Mouse (Mus musculus) liver, adult 2 months (tissue): ENCODE measurements around the gene Cdkl3. TPM values are rescaled to one million over a fixed set of nuclear protein-coding genes. Genes with fewer than 3 reads are reported as not detected.
A peak's percentile ranks its signal among the peaks of the same experiment; 100 is the strongest.

Source experiments
- DNase-seq: peaks from one replicate; pipeline ENCODE4 v3.0.0-alpha.2; 2011; ENCODE audit warnings: low read depth, low spot score; ENCODE audit errors: extremely low read depth
- H3K27ac ChIP-seq: fragments of 200-500 bp; replicated peaks from 2 replicates; pipeline ENCODE4 v1.5.1; 2012; ENCODE audit warnings: low read depth, mild to moderate bottlenecking, control low read depth, inconsistent platforms, low read length; ENCODE audit not compliant: insufficient read depth
- H3K27me3 ChIP-seq: fragments of 200-500 bp; 2 replicates; pipeline ENCODE4 v1.6.1; 2012; ENCODE audit warnings: mild to moderate bottlenecking, moderate library complexity, low read length, inconsistent platforms; ENCODE audit not compliant: control insufficient read depth, insufficient read depth
- H3K36me3 ChIP-seq: fragments of 200-500 bp; 2 replicates; pipeline ENCODE4 v1.6.1; 2012; ENCODE audit warnings: low read length, inconsistent platforms; ENCODE audit not compliant: control insufficient read depth, insufficient read depth
- H3K4me1 ChIP-seq: fragments of 200-500 bp; 2 replicates; pipeline ENCODE4 v1.6.1; 2011; ENCODE audit warnings: low read length; ENCODE audit not compliant: control insufficient read depth, insufficient read depth
- H3K4me3 ChIP-seq: fragments of 200-500 bp; 2 replicates; pipeline ENCODE4 v1.5.1; 2011; ENCODE audit warnings: low read depth, mild to moderate bottlenecking, control low read depth, low read length, moderate library complexity; ENCODE audit not compliant: insufficient read depth
- H3K79me2 ChIP-seq: fragments of 200-500 bp; 2 replicates; pipeline ENCODE4 v1.6.1; 2012; ENCODE audit warnings: inconsistent platforms, mild to moderate bottlenecking, low read length, moderate library complexity; ENCODE audit not compliant: control insufficient read depth, insufficient read depth
- H3K9ac ChIP-seq: fragments of 200-500 bp; 2 replicates; pipeline ENCODE4 v1.6.1; 2012; ENCODE audit warnings: low read depth, mild to moderate bottlenecking, control low read depth, inconsistent platforms, low read length
- CTCF ChIP-seq: fragments of 200-500 bp; IDR thresholded peaks from 2 replicates; pipeline ENCODE4 v1.5.1; 2011; ENCODE audit warnings: low read depth, low read length, control low read depth
- POLR2A ChIP-seq: fragments of 200-500 bp; IDR thresholded peaks from 2 replicates; pipeline ENCODE4 v1.6.1; 2011; ENCODE audit warnings: low read length, control low read depth; ENCODE audit not compliant: insufficient read depth; ENCODE audit errors: extremely low read depth
- WGBS: fragments of 180-500 bp; shearing (Covaris S2); methylation state at CpG from one replicate; pipeline ENCODE4 v1.1.7; 2018; 5-methylcytosine and 5-hydroxymethylcytosine counted together
- polyA plus RNA-seq: library from polyadenylated mRNA; depleted of rRNA; stranded (reverse); fragments of >200 nt; gene quantifications from 2 replicates; pipeline ENCODE4 v1.2.3, GENCODE M21; 2012
- total RNA-seq: library from RNA; depleted of rRNA; stranded (reverse); fragments of >200 nt; gene quantifications from 2 replicates; pipeline ENCODE4 v1.2.3, GENCODE M21; 2014

Gene Cdkl3
- total and polyA plus RNA-seq, 2 experiments: 0.05 to 1.7 TPM

DNA sequence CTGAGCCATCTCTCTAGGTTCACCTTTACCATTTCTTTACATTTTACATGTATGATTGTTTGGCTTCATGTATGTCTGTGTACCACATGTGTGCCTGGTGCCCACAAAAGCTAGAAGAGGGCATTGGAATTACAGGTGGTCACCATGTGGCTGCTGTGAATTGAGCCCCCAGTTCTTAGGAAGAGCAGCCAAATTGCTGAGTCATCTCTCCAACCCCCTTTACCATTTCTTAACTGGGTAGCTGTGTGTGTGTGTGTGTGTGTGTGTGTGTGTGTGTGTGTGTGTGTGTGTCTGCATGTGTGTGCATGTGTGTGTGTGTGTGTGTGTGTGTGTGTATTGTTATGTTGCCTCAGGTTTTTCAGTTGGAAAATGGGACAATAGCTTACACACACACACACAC, 40.1 kb downstream of the Cdkl3 start:
- H3K79me2 ChIP-seq: no peaks in the 10 kb centered on the region
- H3K27ac ChIP-seq: no peak overlapping the region
- no peak overlapping the region for H3K9ac ChIP-seq
- no peak for DNase-seq
- TF ChIP-seq POLR2A (no peak), CTCF (no peak)
- no peak overlapping the region for H3K4me3 ChIP-seq
- H3K4me1 ChIP-seq: no peaks in the 10 kb centered on the region
- H3K27me3 ChIP-seq: no peaks in the 10 kb centered on the region
- H3K36me3 ChIP-seq: no peaks in the 10 kb centered on the region

DNA sequence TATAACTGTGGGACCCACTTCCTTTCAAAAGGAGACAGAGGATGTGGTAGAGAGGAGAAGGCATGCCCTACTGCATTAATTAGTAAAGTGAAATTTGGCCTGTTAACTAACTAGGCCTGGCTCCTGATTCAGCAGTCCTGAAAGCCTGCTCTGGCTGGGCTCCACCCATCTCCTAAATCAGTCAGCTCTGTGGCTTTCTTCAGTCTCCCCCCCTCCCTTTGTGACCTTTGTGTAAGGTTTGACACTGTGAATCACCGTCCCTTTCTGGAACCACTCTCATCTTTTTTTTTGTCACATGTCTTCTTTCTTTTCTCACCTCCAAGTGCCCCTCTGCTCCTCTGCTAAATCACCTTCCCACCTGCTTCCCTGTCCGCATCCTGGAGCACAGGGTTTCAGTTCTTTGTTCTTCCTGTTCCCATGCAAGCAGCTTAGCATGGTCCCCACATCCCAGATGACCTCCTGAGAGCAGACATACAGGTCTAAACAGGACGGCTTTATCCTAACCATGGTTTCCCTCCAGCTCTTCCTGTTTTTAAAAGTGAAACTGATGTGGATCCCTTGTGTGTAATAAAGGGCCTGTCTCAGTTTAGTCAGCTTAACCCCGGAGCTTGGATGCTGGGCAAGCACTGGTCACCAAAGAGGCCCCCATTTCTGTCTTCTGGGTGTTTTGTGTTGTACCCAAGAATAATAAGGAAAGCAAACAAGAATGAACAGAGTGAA, 42.6 kb downstream of the Cdkl3 start:
- no peak for TF ChIP-seq POLR2A
- TF ChIP-seq CTCF: no peak
- no peak overlapping the region for H3K27ac ChIP-seq
- WGBS: 69% methylated on average over 4 of the region's 4 CpGs
- H3K4me3 ChIP-seq: no peak overlapping the region
- no peaks in the 10 kb centered on the region for H3K27me3 ChIP-seq
- no peak for DNase-seq
- H3K4me1 ChIP-seq: no peaks in the 10 kb centered on the region
- H3K9ac ChIP-seq: no peak overlapping the region
- H3K79me2 ChIP-seq: no peaks in the 10 kb centered on the region
- no peaks in the 10 kb centered on the region for H3K36me3 ChIP-seq

DNA sequence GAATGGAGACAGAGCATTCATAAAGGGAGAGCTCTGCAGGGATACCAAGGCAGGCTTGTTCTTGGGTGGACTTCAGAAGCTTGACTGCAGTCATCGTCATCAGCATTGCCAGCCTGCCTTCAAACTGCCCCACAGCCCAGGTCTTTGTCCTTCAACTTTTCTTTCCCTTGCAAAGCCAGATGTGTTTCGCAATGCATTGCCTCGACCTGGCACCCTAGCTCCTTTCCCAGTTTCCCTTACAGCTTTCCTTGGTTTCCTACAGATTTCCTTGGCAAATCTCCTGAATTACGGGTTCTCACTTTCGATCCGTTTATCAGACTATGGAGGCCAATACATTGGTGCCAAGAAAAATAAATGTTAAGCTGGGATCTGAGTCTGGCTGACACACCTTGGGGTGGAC, 49.4 kb downstream of the Cdkl3 start:
- Histone ChIP-seq H3K36me3 (no peaks in the 10 kb centered on the region), H3K4me1 (no peaks in the 10 kb centered on the region), H3K27me3 (no peaks in the 10 kb centered on the region), H3K79me2 (no peaks in the 10 kb centered on the region), H3K4me3 (no peak overlapping the region), H3K9ac (no peak overlapping the region), H3K27ac (no peak overlapping the region)
- TF ChIP-seq POLR2A (no peak), CTCF (no peak)
- peak; percentile 66 for DNase-seq
- WGBS: 45% methylated on average over 6 of the region's 6 CpGs

DNA sequence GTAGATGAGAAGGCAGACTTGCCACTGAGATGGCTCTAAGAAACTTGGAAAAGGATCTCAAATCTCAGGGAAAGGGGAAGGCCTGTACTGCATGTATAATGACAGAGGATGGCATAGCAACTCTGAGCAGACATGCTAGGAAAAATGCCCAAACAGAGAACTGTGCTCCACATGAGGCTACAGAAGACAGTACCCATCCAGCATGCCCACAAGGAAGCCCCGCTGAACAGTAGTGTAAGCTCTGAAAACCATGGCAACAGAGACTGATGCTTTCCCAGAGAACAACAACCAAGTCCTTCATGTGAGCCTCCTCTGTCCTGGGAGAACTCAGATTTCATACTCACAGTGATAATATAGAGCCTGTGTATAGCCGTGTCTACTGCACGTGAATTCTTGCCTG, 50.7 kb downstream of the Cdkl3 start:
- WGBS: 93% methylated on average over 3 of the region's 3 CpGs
- TF ChIP-seq CTCF (no peak), POLR2A (no peak)
- Histone ChIP-seq H3K4me1 (no peaks in the 10 kb centered on the region), H3K27me3 (no peaks in the 10 kb centered on the region), H3K9ac (no peak overlapping the region), H3K27ac (no peak overlapping the region), H3K79me2 (no peaks in the 10 kb centered on the region), H3K4me3 (no peak overlapping the region), H3K36me3 (no peaks in the 10 kb centered on the region)
- DNase-seq: no peak

DNA sequence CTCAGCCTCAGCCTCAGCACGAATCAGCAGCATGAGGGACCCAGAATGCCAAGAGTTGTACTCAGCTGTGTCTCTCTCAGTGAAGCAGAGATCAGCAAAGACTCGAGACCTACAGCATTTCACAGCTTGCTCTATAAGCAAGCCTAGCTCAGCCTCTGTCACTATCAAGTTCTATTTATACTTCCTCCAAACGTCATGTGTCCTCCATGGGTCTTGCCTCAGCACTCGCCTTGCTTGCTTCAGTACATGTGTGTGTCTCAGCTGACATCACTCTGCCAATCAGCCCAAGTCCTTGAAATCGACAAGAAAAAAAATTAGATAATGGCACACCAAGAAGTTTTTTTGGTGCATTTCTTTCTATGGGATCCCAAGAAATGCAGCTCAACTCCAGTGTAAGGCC, 52.2 kb downstream of the Cdkl3 start:
- Histone ChIP-seq H3K79me2 (no peaks in the 10 kb centered on the region), H3K27ac (no peak overlapping the region), H3K27me3 (no peaks in the 10 kb centered on the region), H3K36me3 (no peaks in the 10 kb centered on the region), H3K4me1 (no peaks in the 10 kb centered on the region), H3K4me3 (no peak overlapping the region), H3K9ac (no peak overlapping the region)
- WGBS: 85% methylated on average over 5 of the region's 5 CpGs
- TF ChIP-seq POLR2A (no peak), CTCF (no peak)
- DNase-seq: no peak

DNA sequence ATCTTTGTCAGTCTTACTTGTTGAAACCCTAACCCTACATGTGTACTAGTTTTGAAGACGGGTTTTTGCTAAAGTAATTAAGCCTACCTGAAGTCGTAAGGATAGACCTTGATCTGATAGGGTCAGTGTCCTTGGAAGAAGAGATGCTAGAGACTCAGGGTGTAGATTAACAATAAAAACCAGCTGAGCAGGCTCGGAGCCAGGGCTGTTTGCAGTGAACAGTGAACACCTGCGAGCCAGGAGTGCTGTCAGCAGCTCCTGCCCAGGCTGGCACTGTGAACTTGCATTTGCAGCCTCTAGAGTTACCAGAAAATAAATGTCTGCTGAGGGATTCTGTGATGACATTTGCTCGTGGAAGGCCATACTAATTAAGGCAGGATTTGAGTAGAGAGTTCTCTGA, 55.0 kb downstream of the Cdkl3 start:
- no peaks in the 10 kb centered on the region; the same call in 1 of the 2 replicates for H3K4me1 ChIP-seq
- no peaks in the 10 kb centered on the region for H3K36me3 ChIP-seq
- no peaks in the 10 kb centered on the region for H3K27me3 ChIP-seq
- no peak for DNase-seq
- TF ChIP-seq POLR2A: no peak
- no peak for TF ChIP-seq CTCF
- H3K9ac ChIP-seq: no peak overlapping the region
- no peak overlapping the region for H3K27ac ChIP-seq
- H3K4me3 ChIP-seq: no peak overlapping the region
- 67% methylated on average over 5 of the region's 5 CpGs for WGBS
- H3K79me2 ChIP-seq: no peaks in the 10 kb centered on the region
